Mouse (Mus musculus): ENCODE results near the gene Atp6v0a4. TPM values are rescaled to one million over a fixed set of nuclear protein-coding genes. Genes with fewer than 3 reads are reported as not detected.

The Atp6v0a4 gene
- total and polyA plus RNA-seq, 3 experiments: not detected

- DNase-seq (ENCODE audit: low spot score) (no peak), ATAC-seq (ENCODE audit: extremely low read depth, insufficient number of reproducible peaks, low FRiP score, poor library complexity, severe bottlenecking) (no peak)
- no peak overlapping the region for H3K4me3 ChIP-seq (ENCODE audit: low read depth, low read length)
- H3K4me1 ChIP-seq (ENCODE audit: insufficient read depth, low read depth, low read length): no peaks in the 10 kb centered on the region
- H3K27me3 ChIP-seq (ENCODE audit: insufficient read depth, low read length): peaks cover 8% of the 10 kb centered on the region
- no peak for TF ChIP-seq TAL1 (conservative IDR thresholded peaks at IDR 0.05; ENCODE audit: low read depth, low read length)
- no peak for TF ChIP-seq GATA1 (IDR thresholded peaks at IDR 0.05; ENCODE audit: borderline replicate concordance, low read length)
- no peak for TF ChIP-seq CTCF (IDR thresholded peaks at IDR 0.05; ENCODE audit: low read depth, low read length)
- no peak for TF ChIP-seq POLR2AphosphoS5 (IDR thresholded peaks at IDR 0.05; ENCODE audit: insufficient replicate concordance, low read depth, low read length)
- TF ChIP-seq GATA2 (IDR thresholded peaks at IDR 0.05; ENCODE audit: borderline replicate concordance, low read depth, low read length): no peak
- H3K9me3 ChIP-seq (replicated peaks): no peaks in the 10 kb centered on the region
- no peaks in the 10 kb centered on the region for H3K36me3 ChIP-seq (replicated peaks)
Observed at GRCm38 (mm10) chr6:38122791-38123190, 1.6 kb downstream of the Atp6v0a4 start.

- Histone ChIP-seq H3K36me3 (replicated peaks) (no peaks in the 10 kb centered on the region), H3K4me3 (ENCODE audit: low read depth, low read length) (no peak overlapping the region)
Observed at GRCm38 (mm10) chr6:38121843-38122242, 2.5 kb downstream of the Atp6v0a4 start.

GRCm38 (mm10) chr6:38120681-38121371, 3.6 kb downstream of the Atp6v0a4 start:
- ATAC-seq (ENCODE audit: extremely low read depth, insufficient number of reproducible peaks, low FRiP score, poor library complexity, severe bottlenecking): no peak
- TF ChIP-seq GATA2 (IDR thresholded peaks at IDR 0.05; ENCODE audit: borderline replicate concordance, low read depth, low read length) (no peak), CTCF (IDR thresholded peaks at IDR 0.05; ENCODE audit: low read depth, low read length) (no peak), TAL1 (conservative IDR thresholded peaks at IDR 0.05; ENCODE audit: low read depth, low read length) (no peak), GATA1 (IDR thresholded peaks at IDR 0.05; ENCODE audit: borderline replicate concordance, low read length) (no peak), POLR2AphosphoS5 (IDR thresholded peaks at IDR 0.05; ENCODE audit: insufficient replicate concordance, low read depth, low read length) (no peak)
- no peaks in the 10 kb centered on the region for H3K36me3 ChIP-seq (replicated peaks)
- H3K4me3 ChIP-seq (ENCODE audit: low read depth, low read length): no peak overlapping the region
- no peaks in the 10 kb centered on the region for H3K9me3 ChIP-seq (replicated peaks)
- no peaks in the 10 kb centered on the region for H3K4me1 ChIP-seq (ENCODE audit: insufficient read depth, low read depth, low read length)
- peaks cover 8% of the 10 kb centered on the region for H3K27me3 ChIP-seq (ENCODE audit: insufficient read depth, low read length)
- DNase-seq (ENCODE audit: low spot score): no peak

More at GRCm38 (mm10) chr6:38121843-38122242, 2.5 kb downstream of the Atp6v0a4 start:
- H3K9me3 ChIP-seq (replicated peaks): no peaks in the 10 kb centered on the region
- DNase-seq (ENCODE audit: low spot score) (no peak), ATAC-seq (ENCODE audit: extremely low read depth, insufficient number of reproducible peaks, low FRiP score, poor library complexity, severe bottlenecking) (no peak)
- TF ChIP-seq CTCF (IDR thresholded peaks at IDR 0.05; ENCODE audit: low read depth, low read length): no peak
- TF ChIP-seq GATA2 (IDR thresholded peaks at IDR 0.05; ENCODE audit: borderline replicate concordance, low read depth, low read length): no peak
- no peak for TF ChIP-seq POLR2AphosphoS5 (IDR thresholded peaks at IDR 0.05; ENCODE audit: insufficient replicate concordance, low read depth, low read length)
- no peak for TF ChIP-seq GATA1 (IDR thresholded peaks at IDR 0.05; ENCODE audit: borderline replicate concordance, low read length)
- no peak for TF ChIP-seq TAL1 (conservative IDR thresholded peaks at IDR 0.05; ENCODE audit: low read depth, low read length)
- no peaks in the 10 kb centered on the region for H3K4me1 ChIP-seq (ENCODE audit: insufficient read depth, low read depth, low read length)
- peaks cover 8% of the 10 kb centered on the region for H3K27me3 ChIP-seq (ENCODE audit: insufficient read depth, low read length)

DNA sequence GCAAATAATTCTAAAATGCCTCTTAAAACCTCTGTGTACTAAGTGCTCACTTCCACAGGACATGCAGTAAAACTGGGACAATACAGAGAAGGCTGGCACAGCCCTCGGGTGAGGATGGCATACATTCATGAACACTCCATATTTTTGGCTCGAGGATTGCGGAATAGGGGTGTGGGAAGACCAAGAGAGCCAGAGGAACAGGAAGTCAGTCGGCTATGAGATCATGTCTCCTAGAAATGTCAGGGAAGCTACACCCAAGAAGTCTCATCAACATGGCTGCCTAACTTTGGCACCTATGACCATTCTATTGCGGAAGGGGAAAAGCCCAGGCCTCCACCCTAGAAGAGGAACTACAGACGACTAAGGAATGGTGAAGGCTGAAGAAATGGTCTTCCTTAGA, 6.0 kb downstream of the Atp6v0a4 start:
- H3K4me1 ChIP-seq (ENCODE audit: insufficient read depth, low read depth, low read length): no peaks in the 10 kb centered on the region
- H3K9me3 ChIP-seq (replicated peaks): no peaks in the 10 kb centered on the region
- TF ChIP-seq TAL1 (conservative IDR thresholded peaks at IDR 0.05; ENCODE audit: low read depth, low read length) (no peak), GATA1 (IDR thresholded peaks at IDR 0.05; ENCODE audit: borderline replicate concordance, low read length) (no peak)
- DNase-seq (ENCODE audit: low spot score) (no peak), ATAC-seq (ENCODE audit: extremely low read depth, insufficient number of reproducible peaks, low FRiP score, poor library complexity, severe bottlenecking) (no peak)
- H3K36me3 ChIP-seq (replicated peaks): no peaks in the 10 kb centered on the region
- peaks cover 6% of the 10 kb centered on the region for H3K27me3 ChIP-seq (ENCODE audit: insufficient read depth, low read length)
- H3K4me3 ChIP-seq (ENCODE audit: low read depth, low read length): no peak overlapping the region

GRCm38 (mm10) chr6:38116107-38116770, 8.1 kb downstream of the Atp6v0a4 start:
- Histone ChIP-seq H3K4me1 (ENCODE audit: insufficient read depth, low read depth, low read length) (no peaks in the 10 kb centered on the region), H3K36me3 (replicated peaks) (no peaks in the 10 kb centered on the region), H3K4me3 (ENCODE audit: low read depth, low read length) (no peak overlapping the region), H3K27me3 (ENCODE audit: insufficient read depth, low read length) (peaks cover 2% of the 10 kb centered on the region; the same call in 1 of the 2 replicates), H3K9me3 (replicated peaks) (no peaks in the 10 kb centered on the region)
- TF ChIP-seq GATA2 (IDR thresholded peaks at IDR 0.05; ENCODE audit: borderline replicate concordance, low read depth, low read length) (no peak), TAL1 (conservative IDR thresholded peaks at IDR 0.05; ENCODE audit: low read depth, low read length) (no peak), GATA1 (IDR thresholded peaks at IDR 0.05; ENCODE audit: borderline replicate concordance, low read length) (no peak), CTCF (IDR thresholded peaks at IDR 0.05; ENCODE audit: low read depth, low read length) (no peak), POLR2AphosphoS5 (IDR thresholded peaks at IDR 0.05; ENCODE audit: insufficient replicate concordance, low read depth, low read length) (no peak)
- DNase-seq (ENCODE audit: low spot score): no peak
- ATAC-seq (ENCODE audit: extremely low read depth, insufficient number of reproducible peaks, low FRiP score, poor library complexity, severe bottlenecking): no peak

- no peak for DNase-seq (ENCODE audit: low spot score)
- ATAC-seq (ENCODE audit: extremely low read depth, insufficient number of reproducible peaks, low FRiP score, poor library complexity, severe bottlenecking): no peak
- Histone ChIP-seq H3K4me1 (ENCODE audit: insufficient read depth, low read depth, low read length) (no peaks in the 10 kb centered on the region), H3K27me3 (ENCODE audit: insufficient read depth, low read length) (peaks cover 17% of the 10 kb centered on the region), H3K4me3 (ENCODE audit: low read depth, low read length) (no peak overlapping the region), H3K36me3 (replicated peaks) (no peaks in the 10 kb centered on the region), H3K9me3 (replicated peaks) (no peaks in the 10 kb centered on the region)
- no peak for TF ChIP-seq GATA1 (IDR thresholded peaks at IDR 0.05; ENCODE audit: borderline replicate concordance, low read length)
- no peak for TF ChIP-seq GATA2 (IDR thresholded peaks at IDR 0.05; ENCODE audit: borderline replicate concordance, low read depth, low read length)
- TF ChIP-seq TAL1 (conservative IDR thresholded peaks at IDR 0.05; ENCODE audit: low read depth, low read length): no peak
- TF ChIP-seq CTCF (IDR thresholded peaks at IDR 0.05; ENCODE audit: low read depth, low read length): no peak
- TF ChIP-seq POLR2AphosphoS5 (IDR thresholded peaks at IDR 0.05; ENCODE audit: insufficient replicate concordance, low read depth, low read length): no peak
Observed at GRCm38 (mm10) chr6:38110859-38111258, 13.5 kb downstream of the Atp6v0a4 start.

All from G1E (cell line).